Mouse (Mus musculus) v-Abl transformed pro-B cells (cell line): ENCODE data around the gene Xpot.

Experiments
- in situ Hi-C, 2 experiments: fragments of 400-800 bp; cut with MboI; formaldehyde crosslinking; loops; one replicate each; pipeline ENCODE4 v1.15.1; 2025; ENCODE audit not compliant: unreplicated experiment in 2 of 2

Gene Xpot

DNA sequence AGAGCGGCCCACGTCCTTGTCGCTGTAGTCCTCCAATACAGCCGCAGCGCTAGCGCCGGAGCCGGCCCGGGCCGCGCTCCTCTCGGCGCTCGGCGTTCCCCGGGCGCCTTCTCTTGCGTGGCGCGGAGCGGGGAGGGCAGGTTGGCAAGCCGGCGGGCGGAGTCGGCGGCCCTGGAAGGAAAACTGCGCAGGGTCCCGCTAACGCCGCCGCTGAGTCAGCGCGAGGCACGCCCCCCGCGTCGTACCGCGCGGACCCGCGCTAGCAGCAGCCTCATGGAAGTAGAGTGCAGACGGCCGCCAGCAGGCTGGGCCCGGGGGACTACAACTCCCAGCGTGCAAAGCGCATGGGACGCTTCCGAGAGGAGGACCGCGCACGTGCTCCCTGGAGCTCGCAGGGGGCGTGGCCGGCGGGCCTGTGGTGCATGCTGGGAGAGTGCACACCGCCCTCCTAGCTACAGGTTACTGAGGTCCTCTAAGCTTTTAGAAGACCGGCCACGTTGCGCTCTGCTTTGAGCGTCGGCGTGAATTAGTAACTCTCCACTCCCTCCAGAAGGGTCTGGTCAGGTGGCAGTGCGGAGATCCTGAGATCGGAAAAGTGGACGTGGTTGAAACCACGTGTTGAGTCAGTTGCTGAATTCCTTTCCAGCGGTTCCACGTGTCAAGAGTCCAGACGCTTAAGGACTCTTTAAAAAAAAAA is at the start of gene Xpot:
Xpot (minus strand) TSS at position 147 of the 697 bp plus-strand sequence.
- in situ Hi-C loops = loop anchor here (10.0 to 25.0 kb wide), 3 partner anchors 664 to 1422 kb away; partner anchors contain the start of genes Irak3 (in 1 of the 2) and Tmbim4 (in 1 of the 2)

DNA sequence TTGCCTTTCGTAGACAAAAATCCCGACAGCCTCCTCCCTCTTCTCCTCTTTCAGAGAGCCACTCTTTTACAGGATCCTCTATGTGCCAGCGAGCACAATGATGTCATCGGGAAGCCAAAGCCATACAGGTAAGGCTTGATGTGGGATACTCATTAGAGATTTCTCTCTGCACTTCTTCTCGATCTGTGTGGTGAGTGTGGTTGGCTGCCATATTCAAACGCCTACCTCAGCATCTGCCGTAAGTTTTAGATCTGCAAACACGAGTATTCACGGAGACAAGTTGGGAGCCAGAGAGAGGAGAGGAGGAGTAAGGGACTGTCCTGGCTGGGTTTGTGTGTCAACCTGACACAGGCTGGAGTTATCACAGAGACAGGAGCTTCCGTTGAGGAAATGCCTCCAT is 43.0 kb upstream of the Xpot start:
- in situ Hi-C loops = no loop called here

DNA sequence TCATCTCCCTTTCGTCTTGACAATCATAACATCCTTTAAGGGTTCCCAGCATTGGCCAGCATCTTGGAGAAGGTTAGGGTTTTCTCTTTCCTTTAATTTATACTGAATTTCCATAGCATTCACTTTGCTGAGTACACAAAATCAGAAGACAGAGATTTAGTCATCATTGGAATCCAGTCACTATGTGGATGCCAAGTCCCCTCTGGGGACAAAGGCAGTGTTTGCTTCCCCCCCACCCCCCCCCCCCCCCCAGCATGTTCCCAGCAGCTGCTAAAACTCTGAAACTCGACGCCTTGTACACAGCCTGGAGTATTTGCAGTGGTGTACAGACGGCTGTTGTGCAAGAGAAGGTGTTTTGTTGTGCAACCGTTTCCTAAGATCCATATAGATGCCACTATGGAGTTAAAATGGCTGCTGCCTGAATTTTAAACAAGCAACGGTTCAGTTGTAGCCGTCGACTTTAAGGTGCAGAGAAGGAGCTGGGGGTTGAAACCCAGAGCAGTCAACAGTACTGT is 39.6 kb upstream of the Xpot start:
- in situ Hi-C loops = no loop called here

DNA sequence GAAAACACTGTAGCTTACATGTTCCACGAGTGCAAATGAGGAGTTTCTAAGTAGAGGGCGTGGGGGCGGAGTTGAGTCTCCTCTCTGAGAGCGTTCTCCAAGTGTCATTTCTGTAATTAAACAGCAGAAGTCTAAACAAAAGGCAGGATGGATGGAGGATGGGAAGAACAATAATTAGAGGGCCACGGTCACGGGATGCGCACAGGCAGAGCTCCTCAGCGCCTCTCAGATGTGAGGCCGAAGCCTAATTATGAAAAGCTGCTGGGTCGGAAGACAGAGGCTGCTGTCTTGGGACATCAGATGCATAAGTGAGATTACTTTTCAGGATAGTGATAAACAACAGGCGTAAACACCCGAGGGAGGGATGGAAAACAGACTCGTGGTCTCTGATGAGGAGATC is 37.5 kb upstream of the Xpot start:
- in situ Hi-C loops = no loop called here

DNA sequence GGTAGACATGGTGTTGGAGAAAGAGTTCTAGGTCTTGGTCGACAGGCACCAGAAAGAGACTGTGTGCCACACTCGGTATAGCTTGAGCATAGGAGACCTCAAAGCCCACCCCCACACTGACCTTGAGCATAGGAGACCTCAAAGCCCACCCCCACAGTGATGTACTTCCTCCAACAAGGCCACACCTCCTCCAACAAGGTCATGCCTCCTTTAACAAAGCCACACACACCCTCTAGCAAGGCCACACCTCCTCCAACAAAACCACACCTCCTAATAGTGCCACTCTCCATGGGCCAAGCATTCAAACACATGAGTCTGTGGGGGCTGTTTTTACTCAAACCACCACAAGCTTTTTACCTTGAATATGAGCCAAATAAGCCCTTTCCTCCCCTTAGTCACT is 36.6 kb upstream of the Xpot start:
- in situ Hi-C loops = no loop called here

DNA sequence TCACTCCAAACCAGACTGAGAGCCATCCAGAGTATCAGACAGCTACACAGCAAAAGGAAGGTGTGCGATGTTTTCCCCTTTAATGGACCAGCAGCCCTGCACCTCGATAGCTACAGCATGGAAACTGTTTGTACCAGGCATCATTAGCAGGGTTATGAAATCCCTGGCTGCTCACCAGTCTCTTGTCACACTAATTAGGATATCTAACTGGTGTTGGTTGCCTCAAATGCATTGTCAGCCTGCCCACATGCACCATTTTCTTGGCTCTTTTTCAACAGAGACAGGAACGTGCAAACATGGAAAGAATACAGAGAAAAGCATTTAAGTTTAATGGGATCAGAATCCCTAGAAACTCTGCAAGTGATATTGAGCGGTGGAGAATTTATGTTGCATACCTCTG is 29.8 kb upstream of the Xpot start:
- in situ Hi-C loops = no loop called here

DNA sequence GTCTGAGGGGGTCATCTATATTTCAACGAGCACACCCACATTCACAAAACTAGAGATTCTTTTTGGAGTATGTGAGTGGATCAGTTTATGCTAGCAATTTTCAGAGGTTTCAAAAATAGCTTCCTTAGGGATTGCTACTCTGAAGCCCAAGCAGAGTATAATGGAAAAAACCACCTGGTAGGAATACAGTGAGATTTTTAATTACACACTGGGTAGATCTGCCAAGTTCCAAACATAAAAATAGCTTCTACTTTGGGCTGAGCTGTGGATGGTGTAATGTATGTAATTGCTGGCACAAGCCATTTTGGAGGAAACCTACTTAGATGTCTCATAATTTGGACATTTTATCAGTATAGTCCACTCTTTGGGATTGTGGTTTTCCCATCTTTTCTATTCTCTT is 26.9 kb upstream of the Xpot start:
- in situ Hi-C loops = no loop called here

DNA sequence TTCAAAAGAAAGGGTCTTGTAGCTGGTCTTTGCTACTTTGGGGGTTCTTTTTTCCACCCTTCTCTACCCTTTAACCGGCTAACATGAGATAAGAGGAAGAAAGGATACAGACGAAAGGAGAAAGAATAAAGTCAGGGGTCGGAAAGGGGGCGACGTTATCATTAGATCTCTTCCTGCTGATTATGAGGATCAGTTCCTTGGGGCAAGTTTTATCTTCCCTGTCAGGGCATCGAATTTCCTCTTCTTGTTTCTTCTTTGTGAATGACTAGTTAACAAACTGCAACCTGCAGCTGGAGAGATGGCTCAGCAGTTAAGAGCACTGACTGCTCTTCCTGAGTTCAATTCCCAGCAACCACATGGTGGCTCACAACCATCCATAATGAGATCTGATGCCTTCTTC is 20.2 kb upstream of the Xpot start:
- in situ Hi-C loops = loop anchor here in 1 of 2 experiments (25.0 kb wide), 2 partner anchors 684 to 1141 kb away; no protein-coding TSS in a partner anchor

DNA sequence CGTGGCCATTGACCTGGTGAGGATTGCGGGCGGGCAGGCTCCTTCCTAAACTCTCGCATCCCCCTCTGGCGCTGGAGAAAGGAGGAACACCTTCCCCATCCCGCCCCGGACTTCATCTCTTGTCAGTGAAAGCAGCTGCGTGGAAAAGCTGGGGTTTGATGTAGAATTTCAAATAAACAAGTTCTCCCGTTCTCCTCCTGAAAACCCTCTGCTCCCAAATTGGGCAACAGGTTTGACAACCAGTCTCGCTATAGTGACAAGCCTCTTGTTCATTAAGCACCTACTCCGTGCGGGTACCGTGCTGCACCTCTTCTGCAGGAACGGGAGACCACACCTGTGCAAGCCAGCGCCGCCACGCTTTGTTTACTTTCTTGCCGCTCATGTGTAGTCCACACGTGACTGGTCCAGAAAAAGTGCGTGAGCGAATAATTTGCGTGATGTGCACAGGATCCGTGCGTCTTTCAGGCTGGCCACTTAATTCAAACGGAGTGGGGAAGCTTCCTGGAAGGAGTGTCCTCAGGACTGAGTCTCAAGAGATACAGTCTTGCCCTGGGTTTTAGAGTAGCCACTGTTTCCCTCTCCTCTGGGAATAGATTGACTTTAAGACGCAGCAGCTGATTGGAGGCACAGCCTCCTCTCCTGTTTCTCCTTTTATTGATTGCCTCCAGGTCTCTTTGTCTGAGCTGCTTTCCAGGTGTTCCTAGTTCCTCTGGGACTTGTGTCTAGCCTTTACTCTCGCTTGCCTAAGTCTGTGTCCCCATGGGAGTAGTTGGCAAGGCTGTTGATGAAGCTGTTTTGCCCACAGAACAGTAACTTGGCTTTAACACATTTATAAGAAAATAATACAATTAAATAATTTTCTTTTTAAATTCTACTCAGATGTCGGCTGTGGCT is 16.2 kb upstream of the Xpot start:
- in situ Hi-C loops = loop anchor here in 1 of 2 experiments (25.0 kb wide), 2 partner anchors 680 to 1145 kb away; no protein-coding TSS in a partner anchor

DNA sequence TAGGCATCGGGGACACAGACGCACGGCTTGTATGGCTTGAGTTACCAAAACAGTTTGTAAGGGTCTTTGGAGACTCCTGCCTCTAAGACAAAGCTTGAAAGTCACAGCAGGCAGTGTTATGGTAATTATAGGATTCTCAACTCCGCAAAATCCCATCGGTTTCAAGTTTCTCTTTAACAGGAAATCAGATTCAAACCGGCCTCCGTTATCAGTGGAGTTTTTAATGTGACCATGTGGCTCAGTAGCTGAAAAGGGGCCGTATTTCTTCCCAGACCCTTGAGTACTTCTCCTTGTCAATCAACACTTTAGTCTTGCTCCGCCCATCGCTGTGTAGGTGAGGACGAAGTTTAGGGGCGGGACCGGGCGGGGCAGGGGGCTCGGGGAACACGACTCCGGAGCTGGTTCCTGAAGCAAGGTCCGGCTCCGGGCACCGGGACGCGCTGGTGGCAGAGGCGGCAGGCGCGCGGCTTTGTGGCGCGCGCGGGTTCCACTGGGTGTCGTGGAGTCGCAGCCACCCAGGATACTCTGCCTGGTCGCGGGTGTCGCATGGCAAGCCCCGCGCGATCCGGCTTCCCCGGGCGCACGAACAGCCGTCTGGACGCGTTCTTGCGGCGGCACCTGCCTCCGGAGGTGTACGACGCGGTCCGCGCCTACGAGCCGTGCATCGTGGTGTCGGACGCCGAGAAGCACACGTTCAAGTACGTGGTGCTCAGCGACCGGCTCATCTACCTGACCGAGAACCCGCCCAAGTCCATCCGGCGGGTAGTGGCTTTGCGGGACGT is 15.3 kb upstream of the Xpot start, which contains the start of gene D930020B18Rik:
D930020B18Rik (plus strand) TSS at position 317 of the 782 bp plus-strand sequence.
- in situ Hi-C loops = loop anchor here in 1 of 2 experiments (25.0 kb wide), 2 partner anchors 679 to 1146 kb away; no protein-coding TSS in a partner anchor

DNA sequence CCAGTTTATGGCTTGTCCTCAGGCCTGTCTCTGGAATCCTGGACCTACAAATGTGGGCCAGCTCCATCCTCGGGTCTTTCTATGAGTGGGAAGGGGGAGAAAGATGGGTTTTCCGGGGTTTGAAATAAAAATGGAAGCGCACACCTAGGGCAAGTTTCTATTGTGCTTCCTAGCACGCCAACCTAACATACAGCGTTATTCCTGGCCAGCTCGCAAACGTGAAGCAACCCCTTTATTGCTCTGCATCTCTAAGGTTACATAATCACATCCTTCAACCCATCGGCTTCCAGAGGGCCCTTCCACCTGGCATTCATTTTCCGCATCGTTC is 14.8 kb upstream of the Xpot start:
- in situ Hi-C loops = loop anchor here in 1 of 2 experiments (25.0 kb wide), 2 partner anchors 679 to 1146 kb away; no protein-coding TSS in a partner anchor

DNA sequence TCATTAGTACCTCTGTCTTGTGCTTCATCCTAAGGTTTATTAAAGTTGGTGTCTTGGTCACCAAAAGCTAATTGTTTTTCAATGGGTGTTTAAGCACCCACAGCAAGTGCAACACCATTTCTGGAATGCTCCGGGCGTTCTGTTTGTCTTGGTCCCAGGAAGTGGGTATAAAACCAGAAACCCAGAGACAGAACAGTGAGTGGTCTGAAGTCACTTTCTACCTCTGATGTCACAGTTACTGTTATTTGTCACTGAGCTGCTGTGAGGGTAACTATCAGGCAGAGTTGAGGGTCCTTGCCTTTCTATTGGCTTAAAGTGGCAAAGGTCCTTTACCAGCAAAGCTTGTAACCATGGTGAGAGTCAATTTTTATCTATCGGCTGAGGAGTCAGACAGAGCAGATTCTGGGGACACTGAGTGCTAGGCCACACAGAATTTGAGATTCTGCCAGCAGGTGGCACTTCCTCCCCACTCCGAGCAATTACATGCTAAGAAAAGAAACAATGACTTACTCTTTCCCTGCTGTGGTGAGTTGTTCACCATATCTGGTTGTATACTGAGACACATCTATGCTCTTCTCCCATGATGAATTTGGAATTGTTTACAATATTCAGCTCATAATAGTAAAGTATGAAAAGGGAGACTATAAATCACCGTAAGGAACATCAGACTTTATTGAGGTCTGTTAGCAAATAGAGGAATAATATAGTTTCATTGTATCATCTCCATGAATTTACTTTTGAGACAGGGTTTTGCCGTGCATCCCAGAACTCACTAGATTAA is 14.2 kb upstream of the Xpot start:
- in situ Hi-C loops = loop anchor here in 1 of 2 experiments (25.0 kb wide), 2 partner anchors 678 to 1147 kb away; no protein-coding TSS in a partner anchor

DNA sequence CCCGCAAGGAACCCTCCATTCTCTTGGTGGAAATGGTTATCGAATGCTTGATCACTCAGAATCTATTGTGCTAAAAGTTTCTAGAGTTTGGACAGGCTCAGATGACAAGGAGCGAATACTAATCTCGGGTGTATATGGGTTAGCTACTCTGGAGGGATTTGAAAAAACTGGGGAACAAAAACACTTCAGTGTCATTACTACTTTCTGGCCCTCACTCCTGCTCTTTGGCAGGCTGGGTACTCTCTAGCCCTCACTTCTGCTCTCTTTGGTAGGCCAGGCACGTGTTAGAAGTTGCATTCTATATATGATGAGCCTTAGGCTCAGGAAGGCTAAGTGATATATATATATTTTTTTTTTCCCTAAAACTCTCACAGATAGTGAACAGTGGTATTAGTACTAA is 13.4 kb upstream of the Xpot start:
- in situ Hi-C loops = loop anchor here (5.0 to 25.0 kb wide), 5 partner anchors 413 to 1148 kb away; no protein-coding TSS in a partner anchor

DNA sequence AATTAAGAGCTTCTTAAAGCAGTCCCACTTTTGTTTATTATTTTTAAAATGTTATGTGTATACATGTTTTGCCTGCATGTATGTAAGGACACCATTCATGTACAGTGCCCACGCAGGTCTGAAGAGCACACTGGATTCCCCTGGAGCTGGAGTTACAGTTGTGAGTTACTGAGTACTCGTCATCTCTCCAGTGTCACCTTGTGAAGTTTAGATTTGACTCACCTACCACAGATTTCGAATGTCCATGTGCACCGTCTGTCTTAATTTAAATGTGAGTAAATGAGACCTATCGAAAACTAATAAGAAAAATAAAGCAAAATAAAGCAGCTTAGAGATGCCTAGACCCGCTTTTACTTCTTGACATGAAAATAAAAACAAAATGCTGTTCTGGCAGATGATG is 10.1 kb upstream of the Xpot start:
- in situ Hi-C loops = loop anchor here (5.0 to 25.0 kb wide), 5 partner anchors 416 to 1151 kb away; no protein-coding TSS in a partner anchor

DNA sequence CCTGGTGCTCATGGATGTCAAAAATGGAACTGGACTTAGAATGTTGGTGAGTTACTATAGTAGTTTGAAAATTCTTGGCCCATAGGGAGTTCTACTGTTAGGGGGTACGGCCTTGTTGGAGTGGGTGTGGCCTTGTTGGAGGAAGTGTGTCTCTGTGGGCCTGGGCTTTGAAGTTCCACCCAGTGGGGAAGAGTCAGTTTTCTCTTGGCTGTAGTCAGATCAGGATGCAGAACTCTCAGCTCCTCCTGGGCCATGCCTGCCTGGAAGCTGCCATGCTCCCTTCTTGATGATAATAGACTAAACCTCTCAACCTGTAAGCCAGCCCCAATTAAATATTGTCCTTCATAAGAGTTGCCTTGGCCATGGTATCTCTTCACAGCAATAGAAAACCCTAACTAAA is 8.0 kb upstream of the Xpot start:
- in situ Hi-C loops = loop anchor here (10.0 to 25.0 kb wide), 3 partner anchors 672 to 1153 kb away; no protein-coding TSS in a partner anchor

DNA sequence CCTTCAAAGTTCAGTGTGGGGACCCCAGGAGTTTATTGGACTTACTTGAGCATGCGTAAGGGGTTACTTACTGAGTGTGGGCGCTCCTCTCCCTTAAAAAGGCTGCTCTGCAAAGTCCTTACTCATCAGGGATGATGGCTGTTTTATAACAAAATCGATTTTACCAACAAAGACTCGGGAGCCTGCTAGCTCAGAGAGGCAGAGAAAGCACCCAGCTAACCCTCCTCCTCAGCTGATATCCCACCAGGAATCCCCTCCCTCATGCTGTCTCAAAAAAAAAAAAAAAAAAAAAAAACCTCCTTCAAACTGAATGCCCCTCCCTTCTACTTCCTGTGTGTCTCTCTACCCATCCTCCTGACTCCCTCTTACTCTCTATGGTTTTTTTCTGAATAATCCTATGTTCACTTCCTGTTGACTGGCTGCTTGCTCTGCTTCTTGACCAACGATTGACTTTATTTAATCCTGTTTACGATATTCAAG is 2.5 kb upstream of the Xpot start:
- in situ Hi-C loops = loop anchor here (10.0 to 25.0 kb wide), 3 partner anchors 666 to 1424 kb away; partner anchors contain the start of genes Irak3 (in 1 of the 2) and Tmbim4 (in 1 of the 2)

DNA sequence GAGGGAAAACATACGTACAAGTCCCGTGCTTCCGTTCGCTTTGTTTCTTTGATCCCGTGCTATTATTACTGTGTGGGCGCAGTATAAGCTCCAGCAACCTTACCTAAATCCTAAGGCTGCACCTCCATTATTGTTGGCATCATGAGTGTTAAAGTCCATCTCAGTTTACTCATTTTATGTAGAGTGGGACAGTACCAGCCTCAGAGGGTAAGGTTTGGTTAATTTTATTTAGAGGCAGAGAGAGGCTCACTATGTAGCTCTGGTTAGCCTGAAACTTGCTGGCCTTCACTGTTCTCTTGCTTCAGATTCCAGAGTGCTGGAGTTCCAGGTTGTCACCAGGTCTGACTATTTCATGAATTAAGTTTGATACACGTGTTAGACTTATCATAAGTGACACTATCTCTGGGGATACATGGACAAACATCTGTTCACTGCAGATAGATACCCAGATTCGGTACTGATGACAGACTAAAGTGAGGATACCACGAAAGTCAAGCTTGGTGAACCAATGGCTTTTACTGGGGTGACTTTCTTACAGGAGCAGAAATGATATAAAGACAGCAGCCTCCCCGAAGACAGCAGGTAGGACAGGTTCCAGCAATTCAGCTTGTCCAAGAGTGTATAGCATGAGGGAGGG is 1.2 kb upstream of the Xpot start:
- in situ Hi-C loops = loop anchor here (10.0 to 25.0 kb wide), 3 partner anchors 665 to 1423 kb away; partner anchors contain the start of genes Irak3 (in 1 of the 2) and Tmbim4 (in 1 of the 2)
